Mouse (Mus musculus) monocyte, adult 5-6 weeks (primary cell): ENCODE measurements around the gene Sh3glb1. TPM values are rescaled to one million over a fixed set of nuclear protein-coding genes. Genes with fewer than 3 reads are reported as not detected.

Experiments
- ATAC-seq: fragments of 153-309, 156-312 bp; replicated peaks from 2 replicates; pipeline ENCODE4 v1.8.0; 2017; ENCODE audit warnings: mild to moderate bottlenecking; ENCODE audit not compliant: low TSS enrichment, insufficient number of reproducible peaks, severe bottlenecking, poor library complexity, low FRiP score
- total RNA-seq: library from RNA; stranded (forward); fragments of 200-1000, 200-491, 200-594 nt; gene quantifications from 3 replicates; pipeline ENCODE4 v1.2.3, GENCODE M21; 2017

The Sh3glb1 gene
- total RNA-seq, 1 experiment from 2014 or later, result 219 TPM

GRCm38 (mm10) chr3:144717835-144718234 lies 2.3 kb downstream of the Sh3glb1 start:
- no peak for ATAC-seq

- ATAC-seq, result no peak
Observed at GRCm38 (mm10) chr3:144717121-144717520, 3.0 kb downstream of the Sh3glb1 start.

GRCm38 (mm10) chr3:144715901-144716300 lies 4.2 kb downstream of the Sh3glb1 start:
- no peak for ATAC-seq

GRCm38 (mm10) chr3:144715033-144715432 lies 5.1 kb downstream of the Sh3glb1 start:
- ATAC-seq, result no peak

GRCm38 (mm10) chr3:144714606-144715005 lies 5.5 kb downstream of the Sh3glb1 start:
- ATAC-seq, result no peak

GRCm38 (mm10) chr3:144714126-144714525 lies 6.0 kb downstream of the Sh3glb1 start:
- ATAC-seq, result no peak

- no peak; the same call in 1 of the 2 replicates for ATAC-seq
Observed at GRCm38 (mm10) chr3:144711607-144712206, 8.4 kb downstream of the Sh3glb1 start.

GRCm38 (mm10) chr3:144708612-144709011 lies 11.5 kb downstream of the Sh3glb1 start:
- no peak for ATAC-seq

GRCm38 (mm10) chr3:144703959-144704358 lies 16.2 kb downstream of the Sh3glb1 start:
- ATAC-seq, result peak; percentile 84

- no peak for ATAC-seq
Observed at GRCm38 (mm10) chr3:144698790-144699433, 21.2 kb downstream of the Sh3glb1 start.

- no peak for ATAC-seq
Observed at GRCm38 (mm10) chr3:144697942-144698341, 22.2 kb downstream of the Sh3glb1 start.

GRCm38 (mm10) chr3:144697154-144697553 lies 23.0 kb downstream of the Sh3glb1 start:
- ATAC-seq, result no peak

GRCm38 (mm10) chr3:144694941-144695340 lies 25.2 kb downstream of the Sh3glb1 start:
- no peak for ATAC-seq

GRCm38 (mm10) chr3:144694040-144694439 lies 26.1 kb downstream of the Sh3glb1 start:
- ATAC-seq, result no peak

- ATAC-seq, result peak; percentile 68; the same call in 1 of the 2 replicates
Observed at GRCm38 (mm10) chr3:144692052-144692451, 28.1 kb downstream of the Sh3glb1 start.

GRCm38 (mm10) chr3:144689236-144689635 lies 30.9 kb downstream of the Sh3glb1 start:
- ATAC-seq, result no peak

GRCm38 (mm10) chr3:144688284-144688683 lies 31.9 kb downstream of the Sh3glb1 start:
- no peak for ATAC-seq

- ATAC-seq, result no peak
Observed at GRCm38 (mm10) chr3:144687618-144688017, 32.5 kb downstream of the Sh3glb1 start.

- no peak for ATAC-seq
Observed at GRCm38 (mm10) chr3:144686146-144686545, 34.0 kb downstream of the Sh3glb1 start.

GRCm38 (mm10) chr3:144683136-144683814 lies 36.9 kb downstream of the Sh3glb1 start:
- ATAC-seq, result no peak
